Mouse (Mus musculus) stomach, postnatal 0 days (tissue): ENCODE results near the gene Herc3. TPM values are rescaled to one million over a fixed set of nuclear protein-coding genes. Genes with fewer than 3 reads are reported as not detected.
A peak's percentile ranks its signal among the peaks of the same experiment; 100 is the strongest.

ENCODE experiments used
- ATAC-seq: fragments of 200-750 bp; cut with Nextera tagmentation; 2 replicates; pipeline ENCODE4 v1.8.0; 2017; ENCODE audit not compliant: low FRiP score, low TSS enrichment
- DNase-seq: peaks from one replicate; pipeline ENCODE4 v3.0.0-alpha.2; 2016; ENCODE audit warnings: low spot score
- H3K27ac ChIP-seq: fragments of 300-500 bp; sonication (generic); replicated peaks from 2 replicates; pipeline ENCODE4 v1.5.1; 2014; ENCODE audit warnings: mild to moderate bottlenecking, control low read depth
- H3K27me3 ChIP-seq: fragments of 300-500 bp; sonication (generic); 2 replicates; pipeline ENCODE4 v1.6.1; 2014; ENCODE audit warnings: low read length; ENCODE audit not compliant: control insufficient read depth, insufficient read depth
- H3K36me3 ChIP-seq: fragments of 300-500 bp; sonication (generic); 2 replicates; pipeline ENCODE4 v1.6.1; 2014; ENCODE audit warnings: low read length, mixed read lengths; ENCODE audit not compliant: control insufficient read depth, insufficient read depth
- H3K4me1 ChIP-seq: fragments of 300-500 bp; sonication (generic); replicated peaks from 2 replicates; pipeline ENCODE4 v1.6.1; 2014; ENCODE audit warnings: antibody characterized with exemption; ENCODE audit not compliant: control insufficient read depth, insufficient read depth
- H3K4me2 ChIP-seq: fragments of 300-500 bp; sonication (generic); replicated peaks from 2 replicates; pipeline ENCODE4 v1.6.1; 2014; ENCODE audit warnings: low read depth, mild to moderate bottlenecking, control low read depth, moderate library complexity
- H3K4me3 ChIP-seq: fragments of 300-500 bp; sonication (generic); 2 replicates; pipeline ENCODE4 v1.5.1; 2014; ENCODE audit warnings: low read depth, low read length, control low read depth
- H3K9ac ChIP-seq: fragments of 300-500 bp; sonication (generic); 2 replicates; pipeline ENCODE4 v1.6.1; 2014; ENCODE audit warnings: mild to moderate bottlenecking, low read length, control low read depth, mixed read lengths
- H3K9me3 ChIP-seq: fragments of 300-500 bp; sonication (generic); 2 replicates; pipeline ENCODE4 v1.6.1; 2016; ENCODE audit warnings: low read length; ENCODE audit not compliant: control insufficient read depth
- CTCF ChIP-seq: IDR thresholded peaks from 2 replicates; pipeline ENCODE4 v1.5.1; 2016; ENCODE audit warnings: antibody characterized with exemption, low read depth, mild to moderate bottlenecking, moderate library complexity
- EP300 ChIP-seq: optimal IDR thresholded peaks from 2 replicates; pipeline ENCODE3; 2016; ENCODE audit warnings: antibody characterized with exemption
- WGBS: fragments of 180-500 bp; shearing (Covaris S2); extraction: QIAGEN DNeasy Blood & Tissue Kit; methylation state at CpG from one replicate; pipeline ENCODE4 v1.1.7; 2014; 5-methylcytosine and 5-hydroxymethylcytosine counted together
- polyA plus RNA-seq: library from polyadenylated mRNA; unstranded; fragments of >200 nt; fragmentation: Nextera tagmentation; extraction: Ambion mirVana; gene quantifications from 2 replicates; pipeline ENCODE4 v1.2.1, GENCODE M21; 2015

The Herc3 gene
- polyA plus RNA-seq, 1 experiment from 2014 or later: 11.0 TPM

DNA sequence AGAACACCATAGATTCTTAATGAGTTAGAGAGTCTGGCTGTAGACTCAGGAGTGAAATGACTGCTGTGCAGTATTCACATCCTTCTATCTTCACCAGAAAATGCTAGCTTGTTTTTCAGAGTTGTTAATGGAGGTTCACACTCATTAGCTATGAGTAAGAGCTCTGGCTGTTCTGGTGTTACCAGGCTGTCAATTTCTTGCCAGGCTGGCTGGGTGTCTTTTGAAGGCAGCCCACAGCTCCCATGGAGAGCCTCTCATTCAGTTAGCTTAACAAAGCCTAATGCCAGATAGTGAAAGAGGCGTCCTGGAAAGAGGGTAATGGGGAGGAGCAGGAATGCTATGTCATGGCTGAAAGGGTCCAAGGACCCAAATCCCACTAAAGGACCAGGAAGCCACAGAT lies 6.7 kb downstream of the Herc3 start:
- Histone ChIP-seq H3K9ac (no peak overlapping the region), H3K4me2 (no peak overlapping the region), H3K27me3 (no peaks in the 10 kb centered on the region), H3K27ac (no peak overlapping the region), H3K4me1 (no peaks in the 10 kb centered on the region), H3K4me3 (no peak overlapping the region), H3K36me3 (no peaks in the 10 kb centered on the region), H3K9me3 (no peaks in the 10 kb centered on the region)
- WGBS: 33% methylated on average over 1 of the region's 1 CpGs
- ATAC-seq (no peak), DNase-seq (no peak)
- TF ChIP-seq CTCF (no peak), EP300 (no peak)

DNA sequence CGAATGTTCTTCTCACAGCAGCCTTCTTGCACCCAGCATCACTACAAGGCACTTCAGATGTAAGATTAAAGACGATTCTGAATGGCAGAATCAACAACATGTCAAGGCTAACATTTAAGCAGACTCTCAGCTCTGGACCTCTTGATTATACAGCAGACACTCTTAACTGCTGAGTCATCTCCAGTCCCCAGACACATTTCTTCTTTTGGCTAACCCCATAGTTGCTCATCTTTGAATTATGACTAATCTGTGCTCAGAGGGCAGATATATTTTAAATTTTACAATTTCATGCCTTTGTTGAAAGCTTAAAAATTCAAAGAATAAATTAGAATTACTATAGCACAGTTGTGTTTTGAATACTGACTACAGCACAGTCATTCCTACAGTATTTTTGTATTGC lies 9.9 kb downstream of the Herc3 start:
- no peak for ATAC-seq
- Histone ChIP-seq H3K27ac (no peak overlapping the region), H3K27me3 (no peaks in the 10 kb centered on the region), H3K4me2 (no peak overlapping the region), H3K36me3 (no peaks in the 10 kb centered on the region), H3K4me3 (no peak overlapping the region), H3K9ac (no peak overlapping the region), H3K9me3 (no peaks in the 10 kb centered on the region), H3K4me1 (no peaks in the 10 kb centered on the region)
- TF ChIP-seq EP300 (no peak), CTCF (no peak)
- no peak for DNase-seq
- WGBS: 62% methylated on average over 2 of the region's 2 CpGs

DNA sequence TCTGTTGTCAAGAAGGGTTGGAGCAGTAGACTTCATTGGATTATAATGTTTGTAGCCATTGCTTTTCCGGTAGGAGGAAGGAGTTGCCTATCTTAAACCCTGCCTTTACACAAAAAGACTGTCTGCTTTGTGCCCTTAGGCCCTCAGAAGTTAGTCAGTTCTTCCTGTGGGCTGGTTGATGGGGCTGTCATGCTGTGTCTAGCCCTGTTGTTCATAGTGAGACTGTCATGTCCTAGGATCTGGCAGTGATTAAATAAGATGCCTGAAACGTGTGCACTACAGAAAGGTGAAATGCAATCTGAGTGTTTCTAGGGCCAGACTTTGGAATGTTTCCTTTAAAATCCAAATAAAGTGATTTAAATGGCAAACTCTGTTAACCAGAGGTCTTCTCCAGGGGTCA lies 10.9 kb downstream of the Herc3 start:
- Histone ChIP-seq H3K9me3 (no peaks in the 10 kb centered on the region), H3K27ac (no peak overlapping the region), H3K27me3 (no peaks in the 10 kb centered on the region), H3K36me3 (no peaks in the 10 kb centered on the region), H3K9ac (no peak overlapping the region), H3K4me3 (no peak overlapping the region), H3K4me1 (no peaks in the 10 kb centered on the region), H3K4me2 (no peak overlapping the region)
- TF ChIP-seq CTCF (no peak), EP300 (no peak)
- DNase-seq: peak; percentile 4
- WGBS: 39% methylated on average over 2 of the region's 2 CpGs
- no peak for ATAC-seq

DNA sequence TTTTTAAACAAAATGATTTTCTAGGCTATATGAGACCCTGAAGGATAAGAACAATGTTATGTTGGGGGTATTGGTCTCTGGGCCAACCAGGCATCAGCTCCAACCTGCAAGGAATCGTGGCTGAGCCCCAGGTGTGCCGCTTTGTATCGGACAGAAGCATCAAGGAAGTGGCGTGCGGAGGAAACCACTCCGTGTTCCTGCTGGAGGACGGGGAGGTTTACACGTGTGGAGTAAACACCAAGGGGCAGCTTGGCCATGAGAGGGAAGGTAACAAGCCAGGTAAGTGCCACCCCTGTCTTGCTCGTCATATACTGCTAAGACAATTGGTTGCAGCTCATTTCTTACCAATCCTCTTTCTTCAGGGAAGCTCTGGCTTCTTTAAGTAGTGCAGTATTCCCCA lies 12.3 kb downstream of the Herc3 start:
- ATAC-seq (no peak), DNase-seq (peak; percentile 10)
- 88% methylated on average over 9 of the region's 9 CpGs for WGBS
- Histone ChIP-seq H3K27me3 (no peaks in the 10 kb centered on the region), H3K4me1 (no peaks in the 10 kb centered on the region), H3K4me2 (no peak overlapping the region), H3K27ac (no peak overlapping the region), H3K9me3 (no peaks in the 10 kb centered on the region), H3K36me3 (no peaks in the 10 kb centered on the region), H3K9ac (no peak overlapping the region), H3K4me3 (no peak overlapping the region)
- TF ChIP-seq CTCF (no peak), EP300 (no peak)

DNA sequence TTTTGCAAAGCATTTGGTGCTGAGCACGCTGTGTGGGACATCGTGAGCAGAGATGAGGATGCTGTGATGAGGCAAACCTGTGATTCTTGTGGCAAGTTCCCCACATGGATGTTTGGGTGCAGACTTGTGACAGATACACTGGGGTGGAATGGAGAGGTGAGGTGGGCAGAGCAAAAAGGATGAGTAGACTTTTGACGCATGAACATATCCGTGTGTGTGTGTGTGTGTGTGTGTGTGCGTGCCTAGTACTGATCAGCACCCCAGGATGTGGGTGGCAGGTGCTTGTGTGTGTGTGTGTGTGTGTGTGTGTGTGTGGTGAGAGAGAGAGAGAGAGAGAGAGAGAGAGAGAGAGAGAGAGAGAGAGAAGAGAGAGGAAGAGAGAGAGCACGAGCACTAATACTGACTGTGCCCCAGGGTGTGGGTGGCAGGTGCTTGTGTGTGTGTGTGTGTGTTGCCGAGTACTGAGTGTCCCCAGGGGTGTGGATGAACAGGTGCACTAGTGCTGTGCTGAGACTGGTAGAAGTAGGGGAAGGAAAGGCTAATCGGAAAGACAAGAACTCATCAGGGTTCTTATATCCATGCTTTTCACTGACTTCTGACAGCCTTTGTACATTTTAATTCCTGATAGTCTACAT lies 13.0 kb downstream of the Herc3 start:
- no peaks in the 10 kb centered on the region for H3K36me3 ChIP-seq
- no peaks in the 10 kb centered on the region for H3K4me1 ChIP-seq
- peak; percentile 6 for DNase-seq
- 88% methylated on average over 8 of the region's 8 CpGs for WGBS
- H3K9ac ChIP-seq: no peak overlapping the region
- TF ChIP-seq EP300 (no peak), CTCF (no peak)
- no peak for ATAC-seq
- H3K9me3 ChIP-seq: no peaks in the 10 kb centered on the region
- no peak overlapping the region for H3K4me2 ChIP-seq
- no peak overlapping the region for H3K27ac ChIP-seq
- no peaks in the 10 kb centered on the region for H3K27me3 ChIP-seq
- no peak overlapping the region for H3K4me3 ChIP-seq

DNA sequence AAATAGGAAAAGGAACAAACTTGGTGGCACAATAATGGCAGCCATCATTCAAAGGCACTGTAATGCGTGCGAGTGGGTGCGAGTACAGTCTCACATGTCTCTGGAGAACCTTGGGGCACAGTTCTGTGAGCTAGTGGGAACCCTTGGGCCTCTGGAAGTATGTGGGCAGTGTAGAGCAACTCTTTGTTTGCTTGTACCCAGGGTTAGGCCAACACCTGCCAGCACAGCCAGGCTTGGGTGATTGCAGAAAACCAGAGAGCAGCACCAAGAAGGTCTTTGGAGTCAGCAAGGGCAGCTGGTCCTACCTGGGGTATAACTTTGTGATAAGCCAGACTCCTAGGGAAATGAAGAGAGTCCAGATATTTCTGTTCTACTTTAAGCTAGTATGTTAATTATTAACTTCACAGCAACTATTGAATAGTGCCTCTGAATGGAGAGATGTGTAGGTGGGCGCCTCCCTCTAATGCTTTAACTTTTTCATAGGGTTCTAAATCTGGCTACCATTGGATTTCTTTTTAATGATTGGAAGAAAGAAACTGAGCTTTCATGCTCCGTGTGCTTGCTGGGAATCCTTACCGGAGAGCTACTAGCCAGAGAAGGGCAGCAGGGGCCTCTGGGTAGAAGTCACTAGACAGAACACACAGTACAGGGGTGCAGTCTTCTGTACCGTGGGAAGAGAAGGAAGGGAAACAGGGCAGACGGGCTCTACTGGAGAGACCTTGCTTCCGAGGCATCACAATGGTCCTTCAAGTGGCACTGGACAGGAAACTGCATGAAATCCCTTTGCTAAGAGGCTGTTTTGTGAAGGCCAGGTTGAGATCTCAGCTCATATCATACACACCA lies 15.8 kb downstream of the Herc3 start:
- DNase-seq: peak; percentile 20
- H3K27ac ChIP-seq: no peak overlapping the region
- no peak overlapping the region for H3K4me2 ChIP-seq
- H3K36me3 ChIP-seq: no peaks in the 10 kb centered on the region
- WGBS: 68% methylated on average over 9 of the region's 9 CpGs
- no peaks in the 10 kb centered on the region for H3K4me1 ChIP-seq
- H3K9me3 ChIP-seq: no peaks in the 10 kb centered on the region
- no peak for TF ChIP-seq CTCF
- TF ChIP-seq EP300: no peak
- no peaks in the 10 kb centered on the region for H3K27me3 ChIP-seq
- peak; percentile 49; the same call in 1 of the 2 replicates for ATAC-seq
- H3K9ac ChIP-seq: no peak overlapping the region
- no peak overlapping the region for H3K4me3 ChIP-seq
